Mouse (Mus musculus): Measurements from ENCODE around the gene Gm5725. TPM values are rescaled to one million over a fixed set of nuclear protein-coding genes. Genes with fewer than 3 reads are reported as not detected.
"Not testable (repeated sequence)": the region's sequence is repeated elsewhere in the genome, so short reads cannot be mapped to it uniquely, and the experiment has no call there.

Gene Gm5725
- not detected in 2 replicates for polyA plus RNA-seq (2014; fragmentation: Nextera tagmentation; extraction: Ambion mirVana)

DNA sequence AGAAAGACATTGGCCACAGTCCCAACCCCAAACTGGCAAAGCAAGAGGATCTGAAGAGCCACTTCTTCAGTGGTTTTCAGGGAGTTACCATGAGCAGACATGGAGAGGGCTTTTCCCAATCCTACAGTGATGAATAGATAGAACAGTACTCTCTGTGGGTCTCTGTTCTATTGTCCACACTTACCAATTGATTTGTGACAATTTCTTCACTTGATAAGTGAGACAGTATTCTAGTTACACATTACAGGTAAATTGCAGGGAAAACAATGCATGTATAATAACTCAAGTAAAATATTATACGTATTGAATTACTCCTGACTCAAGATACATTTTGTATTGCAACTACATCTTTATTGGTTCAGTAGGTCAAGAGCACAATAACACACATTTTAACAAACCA lies at the start of gene Gm5725:
Gm5725 (minus strand) TSS at position 101 of the 400 bp plus-strand sequence.
- H3K9me3 ChIP-seq (ENCODE audit: control insufficient read depth, low read length); ATAC-seq (ENCODE audit: insufficient read depth, low FRiP score, low TSS enrichment); DNase-seq (ENCODE audit: low spot score); H3K27ac ChIP-seq (ENCODE audit: low read depth, low read length); H3K9ac ChIP-seq (ENCODE audit: low read length); H3K4me2 ChIP-seq (ENCODE audit: low read depth); H3K27me3 ChIP-seq (ENCODE audit: control insufficient read depth, insufficient read depth, low read length); H3K4me3 ChIP-seq (ENCODE audit: low read depth, low read length); H3K36me3 ChIP-seq (ENCODE audit: control insufficient read depth, insufficient read depth, low read length); H3K4me1 ChIP-seq (ENCODE audit: control insufficient read depth, insufficient read depth, low read length): not testable (repeated sequence)
- WGBS, result no CpG with 5 or more reads among the region's 1 CpGs

DNA sequence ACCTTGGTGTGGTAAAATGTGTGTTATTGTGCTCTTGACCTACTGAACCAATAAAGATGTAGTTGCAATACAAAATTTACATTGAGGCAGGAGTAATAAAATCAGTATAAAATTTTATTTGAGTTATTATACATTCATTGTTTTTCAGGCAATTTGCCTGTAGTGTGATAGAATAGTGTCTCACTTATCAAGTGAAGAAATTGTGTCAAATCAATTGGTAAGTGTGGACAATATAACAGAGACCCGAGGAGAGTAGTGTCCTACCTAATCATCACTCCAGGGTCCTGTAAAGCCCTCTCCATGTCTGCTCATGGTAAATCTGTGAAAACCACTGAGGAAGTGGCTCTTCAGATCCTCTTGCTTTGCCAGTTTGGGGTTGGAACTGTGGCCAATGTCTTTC lies 12.0 kb downstream of the Gm5725 start, which contains the start of gene Vmn1r135:
Vmn1r135 (plus strand) TSS at position 301 of the 400 bp plus-strand sequence.
- no CpG with 5 or more reads among the region's 1 CpGs for WGBS
- not testable (repeated sequence) for H3K4me2 ChIP-seq (ENCODE audit: low read depth); H3K9ac ChIP-seq (ENCODE audit: low read length); H3K36me3 ChIP-seq (ENCODE audit: control insufficient read depth, insufficient read depth, low read length); ATAC-seq (ENCODE audit: insufficient read depth, low FRiP score, low TSS enrichment); H3K27me3 ChIP-seq (ENCODE audit: control insufficient read depth, insufficient read depth, low read length); H3K27ac ChIP-seq (ENCODE audit: low read depth, low read length); H3K4me1 ChIP-seq (ENCODE audit: control insufficient read depth, insufficient read depth, low read length); H3K9me3 ChIP-seq (ENCODE audit: control insufficient read depth, low read length); DNase-seq (ENCODE audit: low spot score); H3K4me3 ChIP-seq (ENCODE audit: low read depth, low read length)

DNA sequence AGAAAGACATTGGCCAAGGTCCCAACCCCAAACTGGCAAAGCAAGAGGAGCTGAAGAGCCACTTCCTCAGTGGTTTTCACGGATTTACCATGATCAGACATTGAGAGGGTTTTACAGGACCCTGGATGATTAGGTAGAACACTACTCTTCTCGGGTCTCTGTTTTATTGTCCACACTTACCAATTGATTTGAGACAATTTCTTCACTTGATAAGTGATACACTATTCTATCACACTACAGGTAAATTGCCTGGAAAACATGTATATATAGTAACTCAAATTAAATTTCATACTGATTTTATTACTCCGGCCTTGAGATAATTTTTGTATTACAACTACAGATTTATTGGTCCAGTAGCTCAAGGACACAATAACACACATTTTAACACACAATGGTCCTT lies 47.4 kb downstream of the Gm5725 start, which contains the start of gene Gm4177:
Gm4177 (minus strand) TSS at position 101 of the 400 bp plus-strand sequence.
- H3K27me3 ChIP-seq (ENCODE audit: control insufficient read depth, insufficient read depth, low read length); H3K4me1 ChIP-seq (ENCODE audit: control insufficient read depth, insufficient read depth, low read length); DNase-seq (ENCODE audit: low spot score); H3K27ac ChIP-seq (ENCODE audit: low read depth, low read length); H3K4me3 ChIP-seq (ENCODE audit: low read depth, low read length); H3K4me2 ChIP-seq (ENCODE audit: low read depth); ATAC-seq (ENCODE audit: insufficient read depth, low FRiP score, low TSS enrichment); H3K9me3 ChIP-seq (ENCODE audit: control insufficient read depth, low read length); H3K36me3 ChIP-seq (ENCODE audit: control insufficient read depth, insufficient read depth, low read length); H3K9ac ChIP-seq (ENCODE audit: low read length): not testable (repeated sequence)
- WGBS, result no CpG with 5 or more reads among the region's 3 CpGs

Other genes starting within 250 kb of the Gm5725 start
- not detected in 2 replicates for gene Vmn1r132, start 230.2 kb downstream of the Gm5725 start, polyA plus RNA-seq (2014; fragmentation: Nextera tagmentation; extraction: Ambion mirVana)
- not detected in 2 replicates for gene Gm4175, start 82.8 kb downstream of the Gm5725 start, polyA plus RNA-seq (2014; fragmentation: Nextera tagmentation; extraction: Ambion mirVana)
- gene Gm4177, start 47.5 kb downstream of the Gm5725 start, polyA plus RNA-seq (2014; fragmentation: Nextera tagmentation; extraction: Ambion mirVana), result not detected in 2 replicates
- gene Vmn1r135, start 11.9 kb downstream of the Gm5725 start, polyA plus RNA-seq (2014; fragmentation: Nextera tagmentation; extraction: Ambion mirVana), result not detected in 2 replicates
- gene Gm5891, start 77.0 kb upstream of the Gm5725 start, polyA plus RNA-seq (2014; fragmentation: Nextera tagmentation; extraction: Ambion mirVana), result not detected in 2 replicates
- not detected in 2 replicates for gene Vmn1r137, start 150.3 kb upstream of the Gm5725 start, polyA plus RNA-seq (2014; fragmentation: Nextera tagmentation; extraction: Ambion mirVana)
- not detected in 2 replicates for gene Vmn1r138, start 184.6 kb upstream of the Gm5725 start, polyA plus RNA-seq (2014; fragmentation: Nextera tagmentation; extraction: Ambion mirVana)
- gene Gm6176, start 212.0 kb upstream of the Gm5725 start, polyA plus RNA-seq (2014; fragmentation: Nextera tagmentation; extraction: Ambion mirVana), result not detected in 2 replicates
- not detected in 2 replicates for gene Vmn1r139, start 224.8 kb upstream of the Gm5725 start, polyA plus RNA-seq (2014; fragmentation: Nextera tagmentation; extraction: Ambion mirVana)

Data from neural tube, embryonic 11.5 days (tissue).